Mouse (Mus musculus) hindbrain, postnatal 0 days (tissue): ENCODE measurements around the gene Rps5. TPM values are rescaled to one million over a fixed set of nuclear protein-coding genes. Genes with fewer than 3 reads are reported as not detected.
A peak's percentile ranks its signal among the peaks of the same experiment; 100 is the strongest.

ENCODE experiments used
- ATAC-seq: fragments of 200-750 bp; cut with Nextera tagmentation; 2 replicates; pipeline ENCODE4 v1.8.0; 2017; ENCODE audit warnings: mild to moderate bottlenecking, moderate TSS enrichment, moderate library complexity
- DNase-seq: peaks from one replicate; pipeline ENCODE4 v3.0.0-alpha.2; 2015; ENCODE audit warnings: low spot score
- H3K27ac ChIP-seq: fragments of 300-500 bp; sonication (generic); 2 replicates; pipeline ENCODE4 v1.5.1; 2014; ENCODE audit warnings: mild to moderate bottlenecking
- H3K27me3 ChIP-seq: fragments of 300-500 bp; sonication (generic); 2 replicates; pipeline ENCODE4 v1.6.1; 2014; ENCODE audit warnings: low read length, mixed read lengths; ENCODE audit not compliant: insufficient read depth
- H3K36me3 ChIP-seq: fragments of 300-500 bp; sonication (generic); 2 replicates; pipeline ENCODE4 v1.6.1; 2014; ENCODE audit warnings: low read length, mixed read lengths; ENCODE audit not compliant: insufficient read depth
- H3K4me1 ChIP-seq: fragments of 300-500 bp; sonication (generic); 2 replicates; pipeline ENCODE4 v1.6.1; 2014; ENCODE audit warnings: antibody characterized with exemption, low read length, mixed read lengths; ENCODE audit not compliant: insufficient read depth
- H3K4me2 ChIP-seq: fragments of 300-500 bp; sonication (generic); 2 replicates; pipeline ENCODE4 v1.6.1; 2014; ENCODE audit warnings: low read depth, mild to moderate bottlenecking, low read length, moderate library complexity, mixed read lengths
- H3K4me3 ChIP-seq: fragments of 300-500 bp; sonication (generic); 2 replicates; pipeline ENCODE4 v1.5.1; 2014; ENCODE audit warnings: low read length
- H3K9ac ChIP-seq: fragments of 300-500 bp; sonication (generic); replicated peaks from 2 replicates; pipeline ENCODE4 v1.6.1; 2014; ENCODE audit warnings: mild to moderate bottlenecking, low read length, moderate library complexity, mixed read lengths
- H3K9me3 ChIP-seq: fragments of 300-500 bp; sonication (generic); 2 replicates; pipeline ENCODE4 v1.6.1; 2016; ENCODE audit warnings: low read length, mixed read lengths
- CTCF ChIP-seq: IDR thresholded peaks from 2 replicates; pipeline ENCODE4 v1.5.1; 2016; ENCODE audit warnings: antibody characterized with exemption, control low read depth, low read depth
- WGBS: fragments of 180-500 bp; shearing (Covaris S2); extraction: QIAGEN DNeasy Blood & Tissue Kit; methylation state at CpG from one replicate; pipeline ENCODE4 v1.1.7; 2014; 5-methylcytosine and 5-hydroxymethylcytosine counted together
- polyA plus RNA-seq: library from polyadenylated mRNA; unstranded; fragments of >200 nt; fragmentation: Nextera tagmentation; extraction: Ambion mirVana; gene quantifications from 2 replicates; pipeline ENCODE4 v1.2.1, GENCODE M21; 2015
- total RNA-seq: library from RNA; depleted of rRNA; stranded (reverse); fragments of >200 nt; gene quantifications from 2 replicates; pipeline ENCODE4 v1.2.3, GENCODE M21; 2014

Rps5 gene
- total and polyA plus RNA-seq, 2 experiments from 2014 or later: 658 to 1,864 TPM

DNA sequence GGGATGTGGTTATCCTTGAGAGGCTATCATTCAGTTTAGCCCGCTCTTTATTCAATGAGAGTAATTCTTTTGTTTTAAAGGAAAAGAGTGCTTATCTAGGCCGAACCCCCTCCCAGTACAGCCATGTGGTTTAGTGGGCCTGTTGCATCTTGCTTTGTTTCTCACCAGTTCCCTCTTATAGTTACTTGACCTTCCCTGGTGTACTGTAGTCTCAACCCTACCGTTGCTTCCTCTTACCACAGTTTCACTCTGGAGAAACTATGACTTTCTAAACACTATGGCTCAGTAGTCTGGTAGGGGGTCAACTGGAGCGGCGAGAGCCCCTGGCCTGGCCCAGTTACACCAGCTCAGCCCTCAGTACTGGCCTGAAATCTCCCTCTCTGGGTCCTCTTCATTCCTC is 34.5 kb upstream of the Rps5 start:
- 95% methylated on average over 5 of the region's 5 CpGs for WGBS
- Histone ChIP-seq H3K4me3 (no peak overlapping the region), H3K9me3 (no peaks in the 10 kb centered on the region), H3K4me1 (no peaks in the 10 kb centered on the region), H3K4me2 (no peak overlapping the region), H3K9ac (no peak overlapping the region), H3K27ac (no peak overlapping the region), H3K27me3 (no peaks in the 10 kb centered on the region), H3K36me3 (peaks cover 57% of the 10 kb centered on the region)
- no peak for TF ChIP-seq CTCF
- DNase-seq (no peak), ATAC-seq (no peak)

DNA sequence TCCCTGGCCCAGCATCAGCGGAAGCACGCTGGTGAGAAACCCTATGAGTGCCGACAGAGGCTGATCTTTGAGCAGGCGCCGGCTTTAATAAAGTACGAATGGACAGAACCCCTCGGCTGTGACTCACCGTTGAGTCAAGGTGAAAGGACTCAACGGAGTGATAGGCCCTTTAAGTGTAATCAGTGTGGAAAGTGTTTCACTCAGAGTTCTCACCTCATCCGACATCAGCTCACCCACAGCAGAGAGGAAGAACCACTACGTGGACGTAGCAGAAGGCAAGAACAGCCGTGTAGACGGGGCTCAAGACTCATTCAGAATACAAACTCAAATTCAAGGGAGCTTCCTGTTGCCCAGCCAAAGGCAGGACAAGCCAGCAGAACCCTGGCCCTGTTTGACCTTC is 31.2 kb upstream of the Rps5 start:
- no peak overlapping the region for H3K9ac ChIP-seq
- H3K27me3 ChIP-seq: no peaks in the 10 kb centered on the region
- no peak overlapping the region for H3K4me3 ChIP-seq
- no peak for ATAC-seq
- no peak overlapping the region for H3K27ac ChIP-seq
- WGBS: 93% methylated on average over 14 of the region's 14 CpGs
- H3K9me3 ChIP-seq: no peaks in the 10 kb centered on the region
- no peaks in the 10 kb centered on the region for H3K4me1 ChIP-seq
- H3K36me3 ChIP-seq: peaks cover 50% of the 10 kb centered on the region
- TF ChIP-seq CTCF: no peak
- no peak overlapping the region for H3K4me2 ChIP-seq
- no peak for DNase-seq

- no peak for ATAC-seq
Observed at GRCm38 (mm10) chr7:12891334-12891733, 30.8 kb upstream of the Rps5 start.

GRCm38 (mm10) chr7:12897655-12898410 is 24.3 kb upstream of the Rps5 start, which contains the start of gene Zscan22:
TSS of gene Zscan22 (plus strand) at chr7:12897815.
- no peak within 1 kb of the TSS for H3K27ac ChIP-seq
- H3K36me3 ChIP-seq: no peaks in the 10 kb centered on the region
- 6% methylated on average over 36 of the region's 36 CpGs for WGBS
- H3K4me3 ChIP-seq: peak within 1 kb of the TSS; percentile 51
- peak; percentile 97 for DNase-seq
- H3K4me2 ChIP-seq: peak within 1 kb of the TSS; percentile 46
- ATAC-seq: peak; percentile 99
- H3K4me1 ChIP-seq: no peaks in the 10 kb centered on the region
- H3K27me3 ChIP-seq: no peaks in the 10 kb centered on the region
- no peaks in the 10 kb centered on the region for H3K9me3 ChIP-seq
- H3K9ac ChIP-seq: peak within 1 kb of the TSS; percentile 48
- TF ChIP-seq CTCF: peak; percentile 17; the same call in 1 of the 2 replicates

More at GRCm38 (mm10) chr7:12891334-12891733, 30.8 kb upstream of the Rps5 start:
- no peaks in the 10 kb centered on the region for H3K27me3 ChIP-seq
- H3K36me3 ChIP-seq: peaks cover 46% of the 10 kb centered on the region
- DNase-seq: no peak
- H3K9me3 ChIP-seq: no peaks in the 10 kb centered on the region
- H3K4me3 ChIP-seq: no peak overlapping the region
- H3K27ac ChIP-seq: no peak overlapping the region
- no peak for TF ChIP-seq CTCF
- no peak overlapping the region for H3K4me2 ChIP-seq
- H3K4me1 ChIP-seq: no peaks in the 10 kb centered on the region
- H3K9ac ChIP-seq: no peak overlapping the region
- 89% methylated on average over 1 of the region's 1 CpGs for WGBS

DNA sequence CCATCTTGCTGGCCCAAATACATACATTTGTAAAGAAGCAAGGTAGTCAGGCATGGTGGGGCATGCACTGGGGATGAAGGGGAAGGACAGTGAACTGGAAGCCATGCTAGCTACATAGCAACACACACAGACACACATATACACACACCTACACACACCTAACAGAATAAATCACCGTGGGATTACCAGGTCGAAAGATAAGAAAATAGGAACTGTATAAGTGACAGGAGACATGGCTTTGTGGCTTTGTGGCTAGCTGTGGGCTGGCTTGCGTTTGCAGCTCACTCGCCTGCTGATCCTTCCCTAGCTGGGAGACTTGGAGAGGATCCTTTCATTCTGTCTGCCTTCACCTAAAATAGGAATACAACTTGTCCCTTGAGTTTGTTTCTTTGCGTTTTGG is 20.6 kb upstream of the Rps5 start:
- peaks cover 16% of the 10 kb centered on the region for H3K36me3 ChIP-seq
- no peaks in the 10 kb centered on the region for H3K27me3 ChIP-seq
- H3K4me1 ChIP-seq: no peaks in the 10 kb centered on the region
- no peak overlapping the region for H3K4me3 ChIP-seq
- no peak overlapping the region for H3K4me2 ChIP-seq
- 92% methylated on average over 5 of the region's 5 CpGs for WGBS
- H3K27ac ChIP-seq: no peak overlapping the region
- no peak for TF ChIP-seq CTCF
- H3K9ac ChIP-seq: no peak overlapping the region
- no peaks in the 10 kb centered on the region for H3K9me3 ChIP-seq
- no peak for DNase-seq
- no peak for ATAC-seq

DNA sequence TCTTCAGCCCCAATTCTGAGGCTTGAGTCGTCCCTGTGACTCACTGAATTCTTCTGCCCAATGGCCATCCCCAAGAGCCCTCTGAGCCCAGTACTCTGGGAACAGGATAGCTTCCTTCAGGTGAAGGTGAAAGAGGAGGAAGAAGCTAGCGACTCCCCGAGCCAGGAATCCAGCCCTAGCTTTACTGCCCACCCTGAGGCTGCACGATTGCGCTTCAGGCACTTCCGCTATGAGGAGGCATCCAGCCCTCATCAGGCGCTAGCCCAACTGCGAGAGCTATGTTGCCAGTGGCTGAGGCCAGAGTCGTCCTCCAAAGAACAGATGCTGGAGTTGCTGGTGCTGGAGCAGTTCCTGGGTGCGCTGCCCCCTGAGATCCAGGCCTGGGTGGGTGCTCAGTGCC is 18.5 kb upstream of the Rps5 start:
- DNase-seq (no peak), ATAC-seq (no peak)
- H3K9ac ChIP-seq: no peak overlapping the region
- peaks cover 36% of the 10 kb centered on the region for H3K36me3 ChIP-seq
- H3K27ac ChIP-seq: no peak overlapping the region
- H3K4me2 ChIP-seq: no peak overlapping the region
- WGBS: 67% methylated on average over 10 of the region's 10 CpGs
- no peaks in the 10 kb centered on the region for H3K27me3 ChIP-seq
- no peaks in the 10 kb centered on the region for H3K4me1 ChIP-seq
- H3K4me3 ChIP-seq: no peak overlapping the region
- H3K9me3 ChIP-seq: no peaks in the 10 kb centered on the region
- TF ChIP-seq CTCF: no peak

DNA sequence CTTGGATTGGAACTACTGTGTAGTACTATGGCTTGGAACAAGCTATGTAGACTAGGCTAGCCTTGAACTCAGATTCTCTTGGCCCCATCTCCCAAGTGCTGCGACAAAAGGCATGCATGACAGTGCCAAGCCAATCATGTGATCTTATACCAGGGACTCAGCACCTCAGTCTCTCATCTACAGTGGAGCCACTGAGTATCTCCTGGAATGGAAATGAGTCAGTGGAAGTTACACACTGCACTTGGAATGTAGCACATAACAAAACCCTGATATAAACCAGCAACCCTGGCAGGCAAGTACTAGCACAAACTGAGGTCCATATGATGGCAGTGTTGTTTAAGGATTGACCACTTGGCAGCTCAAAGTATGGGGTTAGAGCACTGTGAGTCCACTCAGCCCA is 16.9 kb upstream of the Rps5 start:
- Histone ChIP-seq H3K9ac (no peak overlapping the region), H3K27ac (no peak overlapping the region), H3K27me3 (no peaks in the 10 kb centered on the region), H3K4me1 (no peaks in the 10 kb centered on the region; the same call in 1 of the 2 replicates), H3K36me3 (peaks cover 38% of the 10 kb centered on the region), H3K4me3 (no peak overlapping the region), H3K4me2 (no peak overlapping the region), H3K9me3 (no peaks in the 10 kb centered on the region)
- no peak for ATAC-seq
- TF ChIP-seq CTCF: no peak
- 93% methylated on average over 1 of the region's 1 CpGs for WGBS
- DNase-seq: no peak
